Mouse (Mus musculus): Measurements from ENCODE around the gene Car5a.

Car5a gene

DNA sequence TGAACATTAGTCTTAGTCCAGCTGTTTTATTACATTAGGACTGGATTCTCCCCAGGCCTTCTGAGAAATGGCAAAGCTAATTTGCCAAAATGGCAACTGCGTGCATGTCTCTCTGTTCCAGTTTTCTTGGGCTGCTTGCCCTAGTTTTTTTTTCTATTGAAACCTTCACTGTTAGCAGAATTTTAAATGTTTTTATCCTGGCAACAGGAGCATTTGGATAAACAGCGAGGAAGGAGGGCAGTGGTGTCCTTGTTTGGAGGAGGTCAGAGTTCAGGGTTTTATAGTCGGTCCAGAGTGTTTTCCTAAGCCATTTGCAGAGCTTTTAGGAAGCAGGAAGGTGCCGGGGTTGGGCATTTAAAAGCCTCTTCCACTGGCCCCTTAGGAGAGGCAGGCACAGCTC lies 23.3 kb upstream of the Car5a start:
- H3K36me3 ChIP-seq (ENCODE audit: control insufficient read depth, insufficient read depth, low read length, poor library complexity, severe bottlenecking): no peaks in the 10 kb centered on the region
- H3K27me3 ChIP-seq (ENCODE audit: control insufficient read depth, insufficient read depth, low read length, poor library complexity, severe bottlenecking): no peaks in the 10 kb centered on the region
- DNase-seq (ENCODE audit: low read depth, low spot score): no peak

- no peaks in the 10 kb centered on the region for H3K36me3 ChIP-seq (ENCODE audit: control insufficient read depth, insufficient read depth, low read length, poor library complexity, severe bottlenecking)
- DNase-seq (ENCODE audit: low read depth, low spot score): no peak
- no peaks in the 10 kb centered on the region for H3K27me3 ChIP-seq (ENCODE audit: control insufficient read depth, insufficient read depth, low read length, poor library complexity, severe bottlenecking)
These were observed 22.2 kb upstream of the Car5a start for GRCm38 (mm10) chr8:121966714-121967448.

DNA sequence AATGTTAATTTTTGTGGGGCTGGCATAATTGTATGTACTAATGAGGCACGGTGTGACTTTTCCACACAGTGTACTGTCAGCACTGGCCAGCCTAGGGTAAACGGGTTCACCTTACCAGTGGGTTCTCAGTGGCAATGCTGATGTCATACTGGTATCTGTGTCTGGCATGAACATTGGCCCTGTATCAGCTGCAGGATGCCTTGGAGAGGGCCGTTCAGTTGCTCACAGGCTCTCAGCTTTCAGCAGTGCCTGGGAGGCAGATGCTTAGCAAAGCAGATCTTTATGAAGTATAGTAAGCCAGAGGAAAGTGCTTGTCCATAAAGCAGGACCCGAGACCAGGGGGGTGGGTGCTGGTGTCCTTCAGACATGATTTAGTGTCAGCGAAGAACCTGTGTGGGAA lies 21.4 kb upstream of the Car5a start:
- no peak for DNase-seq (ENCODE audit: low read depth, low spot score)
- H3K27me3 ChIP-seq (ENCODE audit: control insufficient read depth, insufficient read depth, low read length, poor library complexity, severe bottlenecking): no peaks in the 10 kb centered on the region
- H3K36me3 ChIP-seq (ENCODE audit: control insufficient read depth, insufficient read depth, low read length, poor library complexity, severe bottlenecking): 0 out of 2 replicates have a peak, but pooled peaks cover 2% of the 10 kb centered on the region

- no peak for DNase-seq (ENCODE audit: low read depth, low spot score)
- Histone ChIP-seq H3K27me3 (ENCODE audit: control insufficient read depth, insufficient read depth, low read length, poor library complexity, severe bottlenecking) (no peaks in the 10 kb centered on the region), H3K36me3 (ENCODE audit: control insufficient read depth, insufficient read depth, low read length, poor library complexity, severe bottlenecking) (0 out of 2 replicates have a peak, but pooled peaks cover 2% of the 10 kb centered on the region)
These were observed 20.2 kb upstream of the Car5a start for GRCm38 (mm10) chr8:121964716-121965512.

- no peak for DNase-seq (ENCODE audit: low read depth, low spot score)
- no peaks in the 10 kb centered on the region for H3K27me3 ChIP-seq (ENCODE audit: control insufficient read depth, insufficient read depth, low read length, poor library complexity, severe bottlenecking)
- 0 out of 2 replicates have a peak, but pooled peaks cover 2% of the 10 kb centered on the region for H3K36me3 ChIP-seq (ENCODE audit: control insufficient read depth, insufficient read depth, low read length, poor library complexity, severe bottlenecking)
These were observed 18.2 kb upstream of the Car5a start for GRCm38 (mm10) chr8:121962892-121963291.

GRCm38 (mm10) chr8:121958395-121958794 lies 13.7 kb upstream of the Car5a start:
- Histone ChIP-seq H3K36me3 (ENCODE audit: control insufficient read depth, insufficient read depth, low read length, poor library complexity, severe bottlenecking) (peaks cover 6% of the 10 kb centered on the region; the same call in 1 of the 2 replicates), H3K27me3 (ENCODE audit: control insufficient read depth, insufficient read depth, low read length, poor library complexity, severe bottlenecking) (no peaks in the 10 kb centered on the region)
- no peak for DNase-seq (ENCODE audit: low read depth, low spot score)

DNA sequence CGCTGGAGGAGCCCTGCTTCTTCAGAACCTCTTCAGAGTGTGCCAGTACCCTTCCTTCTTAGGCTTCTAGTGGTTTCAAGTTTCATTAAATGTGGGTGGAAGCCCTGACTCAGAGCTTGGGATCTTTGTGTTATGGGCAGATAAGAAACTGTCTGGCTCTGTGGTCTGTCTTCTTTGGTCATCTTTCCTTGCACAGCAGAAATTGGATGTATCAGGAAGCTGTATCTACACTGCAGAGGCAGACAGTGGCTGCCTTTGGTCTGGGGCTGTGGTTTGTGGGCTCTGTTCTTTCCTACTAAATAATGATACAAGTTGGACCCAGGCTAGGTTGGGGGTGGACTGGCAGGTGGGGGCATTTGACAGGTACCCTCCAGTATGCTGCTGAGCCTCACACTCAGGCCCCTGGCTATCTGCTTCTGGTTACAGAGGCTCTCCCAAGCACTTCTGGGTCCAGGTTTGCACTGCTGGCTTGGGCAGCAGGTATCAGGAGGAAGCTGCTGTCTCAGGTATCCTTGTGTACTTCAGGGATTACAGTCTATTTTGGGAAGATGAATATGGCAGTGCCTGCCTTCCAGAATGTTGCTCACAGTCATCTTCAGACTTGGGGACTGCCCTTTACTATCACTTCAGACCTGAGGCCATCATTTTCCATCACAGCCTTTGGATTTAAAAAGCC lies 11.3 kb upstream of the Car5a start:
- no peaks in the 10 kb centered on the region for H3K27me3 ChIP-seq (ENCODE audit: control insufficient read depth, insufficient read depth, low read length, poor library complexity, severe bottlenecking)
- DNase-seq (ENCODE audit: low read depth, low spot score): no peak

GRCm38 (mm10) chr8:121954981-121955555 lies 10.4 kb upstream of the Car5a start:
- DNase-seq (ENCODE audit: low read depth, low spot score): no peak

More for the DNA sequence above, 11.3 kb upstream of the Car5a start:
- peaks cover 4% of the 10 kb centered on the region; the same call in 1 of the 2 replicates for H3K36me3 ChIP-seq (ENCODE audit: control insufficient read depth, insufficient read depth, low read length, poor library complexity, severe bottlenecking)

GRCm38 (mm10) chr8:121953821-121954545 lies 9.3 kb upstream of the Car5a start:
- DNase-seq (ENCODE audit: low read depth, low spot score): no peak
- peaks cover 4% of the 10 kb centered on the region; the same call in 1 of the 2 replicates for H3K36me3 ChIP-seq (ENCODE audit: control insufficient read depth, insufficient read depth, low read length, poor library complexity, severe bottlenecking)
- H3K27me3 ChIP-seq (ENCODE audit: control insufficient read depth, insufficient read depth, low read length, poor library complexity, severe bottlenecking): no peaks in the 10 kb centered on the region

More at GRCm38 (mm10) chr8:121954981-121955555, 10.4 kb upstream of the Car5a start:
- Histone ChIP-seq H3K27me3 (ENCODE audit: control insufficient read depth, insufficient read depth, low read length, poor library complexity, severe bottlenecking) (no peaks in the 10 kb centered on the region), H3K36me3 (ENCODE audit: control insufficient read depth, insufficient read depth, low read length, poor library complexity, severe bottlenecking) (peaks cover 4% of the 10 kb centered on the region; the same call in 1 of the 2 replicates)

DNA sequence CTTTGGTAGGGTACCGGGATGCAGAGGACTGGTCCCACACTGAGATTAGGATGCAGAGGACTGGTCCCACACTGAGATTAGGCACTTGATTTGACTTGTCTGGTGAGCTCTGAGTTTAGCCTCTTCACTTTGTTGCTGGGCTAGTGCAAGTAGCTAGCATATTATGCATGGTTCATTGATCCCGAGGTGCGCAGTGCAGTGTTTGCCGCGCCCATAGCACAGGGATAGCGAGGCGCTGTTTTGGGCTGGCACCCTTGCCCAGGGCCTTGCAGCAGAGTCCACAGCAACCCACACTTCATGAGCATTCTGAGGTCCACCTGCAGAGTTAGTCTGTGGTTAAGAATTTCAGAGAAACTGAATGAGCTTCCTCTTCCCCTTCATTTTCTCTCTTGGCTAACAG lies 8.1 kb upstream of the Car5a start:
- Histone ChIP-seq H3K27me3 (ENCODE audit: control insufficient read depth, insufficient read depth, low read length, poor library complexity, severe bottlenecking) (no peaks in the 10 kb centered on the region), H3K36me3 (ENCODE audit: control insufficient read depth, insufficient read depth, low read length, poor library complexity, severe bottlenecking) (peaks cover 4% of the 10 kb centered on the region; the same call in 1 of the 2 replicates)
- no peak for DNase-seq (ENCODE audit: low read depth, low spot score)

GRCm38 (mm10) chr8:121952122-121952521 lies 7.4 kb upstream of the Car5a start:
- DNase-seq (ENCODE audit: low read depth, low spot score): no peak
- Histone ChIP-seq H3K36me3 (ENCODE audit: control insufficient read depth, insufficient read depth, low read length, poor library complexity, severe bottlenecking) (peaks cover 4% of the 10 kb centered on the region; the same call in 1 of the 2 replicates), H3K27me3 (ENCODE audit: control insufficient read depth, insufficient read depth, low read length, poor library complexity, severe bottlenecking) (no peaks in the 10 kb centered on the region)

- no peak for DNase-seq (ENCODE audit: low read depth, low spot score)
- Histone ChIP-seq H3K27me3 (ENCODE audit: control insufficient read depth, insufficient read depth, low read length, poor library complexity, severe bottlenecking) (no peaks in the 10 kb centered on the region), H3K36me3 (ENCODE audit: control insufficient read depth, insufficient read depth, low read length, poor library complexity, severe bottlenecking) (peaks cover 4% of the 10 kb centered on the region; the same call in 1 of the 2 replicates)
These were observed 6.9 kb upstream of the Car5a start for GRCm38 (mm10) chr8:121951656-121952009.

DNA sequence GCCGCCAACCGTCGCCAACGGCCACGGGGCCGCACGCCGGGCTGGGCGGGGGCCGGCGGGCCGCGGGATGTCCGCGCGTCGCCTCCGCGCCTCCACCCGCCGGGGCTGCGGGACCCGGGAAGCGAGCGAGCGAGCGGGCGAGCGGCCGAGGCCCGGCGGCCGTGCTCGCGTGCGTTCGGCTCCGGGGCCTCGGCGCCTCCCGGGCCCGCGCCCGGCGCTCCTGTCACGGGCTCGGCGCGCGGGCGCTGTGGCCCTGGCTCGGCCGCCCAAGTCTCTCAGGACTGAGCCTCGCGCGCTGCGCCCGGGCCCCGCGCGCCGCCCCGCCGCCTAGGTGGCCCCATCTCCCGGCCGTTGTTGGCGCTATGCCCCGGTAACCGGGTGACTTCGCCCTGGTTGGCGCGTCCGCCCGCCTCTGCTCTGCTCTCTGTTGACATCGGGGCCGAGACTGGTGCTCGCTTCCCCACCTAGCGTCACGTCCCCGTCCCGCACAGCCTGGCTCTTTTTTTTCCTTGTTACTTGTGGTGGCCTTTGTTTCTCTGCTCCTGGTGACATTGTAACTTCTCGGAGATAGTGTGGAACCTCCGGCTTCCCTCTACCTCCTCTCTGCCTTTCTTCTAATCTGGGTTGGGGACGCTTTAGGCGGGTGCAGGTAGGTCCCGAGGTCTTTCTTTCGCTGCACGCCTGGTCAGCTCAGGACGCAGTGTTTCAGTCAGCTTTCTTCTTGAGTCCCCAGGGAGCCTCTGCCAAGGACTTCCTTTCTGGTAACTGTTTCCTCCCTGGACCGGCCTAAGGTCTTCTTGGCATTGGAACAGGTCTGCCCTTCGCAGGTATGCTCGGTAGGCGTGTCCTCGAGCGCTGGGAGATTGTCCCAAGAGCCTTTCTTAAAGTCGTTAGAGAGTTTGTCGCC lies 6.3 kb upstream of the Car5a start:
- H3K36me3 ChIP-seq (ENCODE audit: control insufficient read depth, insufficient read depth, low read length, poor library complexity, severe bottlenecking): peaks cover 4% of the 10 kb centered on the region; the same call in 1 of the 2 replicates
- no peaks in the 10 kb centered on the region for H3K27me3 ChIP-seq (ENCODE audit: control insufficient read depth, insufficient read depth, low read length, poor library complexity, severe bottlenecking)
- peak; percentile 69 for DNase-seq (ENCODE audit: low read depth, low spot score)

Data from splenic B cell, adult 2 months (primary cell).